Mouse (Mus musculus) induced T-regulatory cell, adult 2 months (primary cell): ENCODE measurements around the gene Fbxo45.
"Not testable (repeated sequence)": the region's sequence is repeated elsewhere in the genome, so short reads cannot be mapped to it uniquely, and the experiment has no call there.

ENCODE experiments used
- DNase-seq: peaks from one replicate; pipeline ENCODE4 v3.0.0-alpha.2; 2012; ENCODE audit warnings: low read depth

The Fbxo45 gene

GRCm38 (mm10) chr16:32246952-32247370, at the start of gene Fbxo45, which contains the start of gene Wdr53:
Gene Fbxo45 (minus strand): TSS chr16:32247158.
Gene Wdr53 (plus strand): TSS chr16:32247227.
- DNase-seq = peak; percentile 96

- no peak for DNase-seq
Observed at GRCm38 (mm10) chr16:32291821-32292220, 44.9 kb upstream of the Fbxo45 start.

DNA sequence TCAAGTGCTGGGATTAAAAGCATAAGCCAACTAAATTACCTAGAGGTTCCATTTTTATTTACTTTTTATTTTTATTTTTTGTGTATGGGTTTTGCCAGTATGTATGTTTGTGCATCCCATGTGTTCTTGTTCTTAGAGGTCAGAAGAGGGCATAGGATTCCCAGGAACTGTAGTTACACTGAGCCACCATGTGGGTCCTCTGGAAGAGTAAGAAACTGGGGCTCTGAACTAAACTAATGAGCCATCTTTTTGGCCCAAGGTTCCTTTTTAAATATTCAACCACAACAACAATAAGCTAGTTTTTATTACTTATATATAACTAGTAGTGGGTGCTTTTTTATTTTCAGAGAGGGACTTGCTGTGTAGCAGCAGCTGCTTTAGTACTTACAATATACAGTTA, 35.6 kb upstream of the Fbxo45 start:
- no peak for DNase-seq

- no peak for DNase-seq
Observed at GRCm38 (mm10) chr16:32280211-32280610, 33.3 kb upstream of the Fbxo45 start.

GRCm38 (mm10) chr16:32278396-32278795, 31.4 kb upstream of the Fbxo45 start:
- no peak for DNase-seq

DNA sequence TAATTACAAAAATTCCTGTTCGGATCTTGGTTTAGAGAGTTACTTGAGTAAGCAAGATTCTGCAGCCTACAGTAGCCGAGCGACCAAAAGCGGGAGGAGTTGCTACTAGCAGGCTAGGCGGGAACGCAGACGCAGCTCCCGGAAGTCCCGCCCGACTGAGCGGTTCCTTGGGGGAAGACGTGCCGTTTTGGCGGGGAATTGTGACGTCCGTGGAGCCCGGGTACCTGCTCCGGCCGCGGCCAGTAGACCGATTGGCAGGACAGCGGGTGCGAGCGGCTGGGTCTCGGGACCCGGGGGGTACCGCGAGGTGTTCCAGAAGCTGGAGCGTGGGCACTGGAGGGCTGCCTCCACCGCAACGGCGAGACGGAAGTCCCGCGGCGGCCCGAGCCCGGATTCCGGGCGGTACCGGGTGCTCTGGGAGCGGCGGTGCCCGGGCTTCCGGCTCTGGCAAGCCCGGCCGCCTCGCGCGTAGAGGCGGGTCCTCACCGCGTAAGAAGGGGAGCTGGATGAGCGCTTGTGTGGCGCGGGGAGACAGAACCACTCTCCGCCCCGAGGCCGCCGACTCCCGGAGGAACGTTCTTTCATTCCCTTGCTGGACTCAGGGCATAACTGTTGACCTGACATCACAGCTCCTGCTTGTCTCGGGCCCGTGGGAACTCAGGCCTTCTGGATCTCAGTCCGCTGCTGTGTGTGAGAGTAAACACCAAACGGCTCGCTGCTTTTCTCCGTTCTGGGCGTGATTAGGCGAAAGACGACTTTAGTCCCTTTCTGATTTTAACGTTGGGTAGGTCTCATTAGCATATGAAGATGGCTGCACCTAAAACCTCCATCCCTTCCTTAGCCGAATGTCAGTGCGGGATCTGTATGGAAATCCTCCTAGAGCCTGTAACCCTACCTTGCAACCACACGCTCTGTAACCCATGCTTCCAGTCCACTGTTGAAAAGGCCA, 30.6 kb upstream of the Fbxo45 start, which contains the start of gene Rnf168:
TSS of gene Rnf168 (plus strand) at position 152 of the 949 bp plus-strand sequence.
- peak; percentile 92 for DNase-seq

DNA sequence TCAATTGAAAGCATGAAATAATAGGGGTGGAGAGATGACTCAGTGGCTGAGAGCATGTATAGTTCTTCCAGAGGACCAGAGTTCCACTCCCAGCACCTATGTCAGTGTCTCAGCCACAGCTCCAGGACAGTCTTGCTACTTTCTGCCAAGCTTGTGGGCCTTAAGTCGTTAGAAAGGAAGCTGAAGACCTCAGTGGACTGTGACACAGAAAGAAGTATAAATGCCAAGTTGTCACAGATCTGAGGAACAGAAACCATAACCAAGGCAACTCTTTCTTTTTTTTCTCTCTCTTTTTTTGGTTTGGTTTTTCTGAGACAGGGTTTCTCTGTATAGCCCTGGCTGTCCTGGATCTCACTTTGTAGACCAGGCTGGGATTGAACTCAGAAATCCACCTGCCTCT, 28.9 kb upstream of the Fbxo45 start:
- no peak for DNase-seq

DNA sequence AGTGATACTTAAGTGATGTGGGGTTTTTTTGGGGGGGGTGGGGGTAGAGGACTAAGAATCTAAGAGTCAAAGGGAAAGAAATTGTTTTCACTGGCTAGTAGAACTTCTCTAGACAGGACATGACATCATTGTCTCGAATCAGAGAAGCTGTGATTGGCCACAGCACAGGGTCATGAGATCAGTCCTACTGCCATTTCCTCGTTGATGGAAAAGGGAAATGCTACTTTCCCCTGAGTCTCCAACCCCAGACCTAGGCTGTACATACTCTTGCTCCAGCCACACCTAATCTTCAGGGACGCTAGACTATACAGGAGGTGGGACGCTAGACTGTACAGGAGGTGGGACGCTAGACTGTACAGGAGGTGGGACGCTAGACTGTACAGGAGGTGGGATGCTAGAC, 28.1 kb upstream of the Fbxo45 start:
- DNase-seq = no peak

- DNase-seq = peak; percentile 60
Observed at GRCm38 (mm10) chr16:32273338-32273737, 26.4 kb upstream of the Fbxo45 start.

DNA sequence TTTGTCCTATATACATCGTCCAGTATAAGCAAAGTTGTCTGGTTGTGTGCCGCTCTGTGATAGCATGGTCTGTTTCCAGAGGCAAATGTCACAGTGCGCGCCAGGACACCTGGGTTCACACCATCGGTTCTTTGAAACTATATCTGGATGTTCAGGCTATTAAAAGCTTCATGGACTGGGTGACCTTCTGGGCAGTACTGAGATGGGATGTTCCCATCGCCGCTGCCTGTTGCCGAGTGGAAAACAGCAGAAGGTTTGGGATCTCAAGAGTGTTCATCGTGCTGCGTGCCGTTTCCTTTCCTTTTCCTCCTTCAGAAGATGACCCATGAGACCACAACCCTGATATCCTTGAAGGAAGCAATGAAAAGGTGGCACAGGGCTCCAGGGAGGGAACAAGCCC, 24.3 kb upstream of the Fbxo45 start, which contains the start of gene Smco1:
TSS of gene Smco1 (plus strand) at position 178 of the 400 bp plus-strand sequence.
- no peak for DNase-seq

DNA sequence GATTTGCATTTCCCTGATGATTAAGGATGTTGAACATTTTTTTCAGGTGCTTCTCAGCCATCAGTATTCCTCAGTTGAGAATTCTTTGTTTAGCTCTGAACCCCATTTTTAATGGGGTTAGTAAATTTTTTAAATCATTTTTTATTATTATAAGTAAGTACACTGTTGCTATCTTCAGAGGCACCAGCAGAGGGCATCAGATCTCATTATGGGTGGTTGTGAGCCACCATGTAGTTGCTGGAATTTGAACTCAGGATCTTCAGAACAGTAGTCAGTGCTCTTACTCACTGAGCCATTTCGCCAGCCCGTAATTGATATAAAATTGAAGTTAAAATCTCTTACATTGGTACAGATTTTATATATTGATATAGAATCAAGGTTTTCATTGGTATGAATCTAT, 17.3 kb upstream of the Fbxo45 start:
- peak; percentile 73 for DNase-seq

DNA sequence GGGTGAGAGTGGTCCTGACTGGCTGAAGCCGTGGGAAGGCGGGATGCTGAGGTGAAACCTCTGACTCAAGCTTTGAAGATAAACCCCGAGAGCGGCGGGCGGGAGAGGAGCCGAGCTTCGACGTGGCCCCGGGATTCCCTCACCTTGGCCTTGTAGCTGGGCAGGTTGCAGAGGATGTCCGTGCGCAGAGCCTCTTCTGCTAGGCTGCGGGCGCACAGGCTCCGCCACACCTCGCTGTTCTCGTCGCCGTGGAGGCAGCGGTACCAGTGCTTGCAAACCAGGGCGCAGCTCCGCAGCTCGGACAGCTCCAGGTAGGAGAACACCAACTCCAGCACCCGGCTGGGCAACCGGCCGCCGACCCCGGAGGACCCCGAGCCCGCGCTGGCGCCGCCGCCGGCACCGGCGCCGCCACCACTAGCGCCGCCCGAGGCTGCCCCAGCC, 587 bp downstream of the Fbxo45 start:
- DNase-seq = peak; percentile 70

- no peak for DNase-seq
Observed at GRCm38 (mm10) chr16:32243901-32244300, 3.1 kb downstream of the Fbxo45 start.

- DNase-seq = peak; percentile 13
Observed at GRCm38 (mm10) chr16:32239428-32240312, 7.3 kb downstream of the Fbxo45 start.

DNA sequence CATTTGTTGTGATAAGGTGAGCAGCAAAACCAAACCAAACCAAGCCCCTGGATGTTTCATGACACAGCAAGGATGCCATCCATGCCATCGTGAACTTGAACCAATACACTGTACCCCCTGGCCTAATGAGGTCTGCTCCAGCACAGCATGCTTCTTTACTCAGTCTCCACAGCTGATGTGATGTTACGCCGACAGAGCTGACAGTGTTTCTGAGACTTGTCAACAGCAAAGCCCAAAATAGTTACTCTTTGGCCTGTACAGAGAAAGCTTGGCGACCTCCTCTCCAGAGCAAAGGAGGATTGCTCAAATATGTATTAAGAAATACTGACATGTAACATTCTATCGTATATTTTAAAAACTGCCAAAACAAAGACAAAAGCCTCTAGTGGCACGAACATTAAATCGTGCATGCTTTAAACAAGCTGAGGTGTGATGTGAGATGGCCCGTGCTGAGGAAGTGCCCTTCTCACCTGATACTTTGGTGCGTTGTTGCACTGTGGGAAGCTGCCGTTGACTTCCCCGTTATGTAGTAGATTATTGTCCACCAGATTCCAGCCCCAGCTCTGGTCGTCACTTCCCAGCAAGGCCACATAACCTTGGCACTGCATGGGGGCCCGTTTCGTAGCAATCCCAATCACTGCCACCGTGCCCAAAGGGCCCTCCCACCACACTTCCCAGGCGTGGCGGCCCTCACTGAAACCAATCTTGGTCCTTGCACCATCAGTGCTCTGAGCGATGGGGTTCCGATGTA, 8.9 kb downstream of the Fbxo45 start:
- DNase-seq = no peak

DNA sequence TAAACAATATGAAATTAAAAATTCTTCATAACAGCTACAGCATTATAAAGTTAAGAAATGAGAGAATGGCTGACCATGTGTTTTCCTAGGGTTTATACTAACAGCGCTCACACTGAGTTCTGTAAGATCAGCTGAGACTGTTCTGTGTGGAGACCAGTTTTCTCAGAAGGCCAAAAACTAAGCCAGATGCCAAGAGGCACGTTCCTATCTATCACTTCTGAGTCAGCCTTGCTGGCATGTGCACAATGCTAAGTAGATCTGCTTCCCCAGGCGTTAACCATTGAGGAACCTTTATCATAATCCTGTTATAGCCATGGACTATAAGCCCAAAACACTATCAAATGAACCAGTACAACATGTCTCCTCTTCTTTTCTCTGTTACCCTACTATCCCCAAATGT, 14.9 kb downstream of the Fbxo45 start:
- not testable (repeated sequence) for DNase-seq

GRCm38 (mm10) chr16:32222399-32222798, 24.6 kb downstream of the Fbxo45 start:
- DNase-seq = no peak

GRCm38 (mm10) chr16:32221803-32222202, 25.2 kb downstream of the Fbxo45 start:
- DNase-seq = no peak

DNA sequence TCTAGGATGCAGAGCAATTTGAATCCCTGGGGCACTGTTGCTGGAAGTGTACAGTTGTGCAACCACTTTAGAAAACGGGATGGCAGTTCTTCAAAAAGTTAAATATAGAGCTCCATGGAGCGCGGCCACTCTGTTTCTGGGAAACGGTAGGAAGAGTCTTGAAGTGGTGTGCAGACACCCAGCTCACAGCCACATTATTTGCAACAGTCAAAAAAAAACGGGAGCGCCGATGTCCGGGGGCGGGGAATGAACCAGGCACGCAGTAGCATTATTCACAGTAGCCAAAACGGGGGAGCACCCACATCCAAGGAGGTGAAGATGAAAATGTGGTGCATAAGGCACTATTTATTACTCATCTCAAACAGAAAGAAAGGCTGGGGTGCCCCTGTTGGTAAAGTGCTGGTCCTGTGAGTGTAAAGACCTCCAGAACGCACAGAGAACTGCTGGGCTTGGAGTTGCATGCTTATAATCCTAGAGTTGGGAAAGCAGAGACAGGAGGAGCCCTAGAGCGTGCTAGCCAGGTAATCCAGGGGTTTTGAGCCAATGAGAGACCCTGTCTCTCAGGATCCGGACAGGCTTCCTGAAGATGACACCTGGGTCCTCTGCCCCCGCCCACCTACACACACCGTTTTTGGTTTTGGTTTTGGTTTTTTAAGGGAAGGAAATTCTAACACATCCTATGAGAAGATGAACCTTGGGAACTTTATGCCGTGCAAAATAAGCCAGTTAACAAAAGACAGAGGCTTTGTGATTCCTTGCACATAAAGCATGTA, 32.0 kb downstream of the Fbxo45 start:
- DNase-seq = peak; percentile 55

DNA sequence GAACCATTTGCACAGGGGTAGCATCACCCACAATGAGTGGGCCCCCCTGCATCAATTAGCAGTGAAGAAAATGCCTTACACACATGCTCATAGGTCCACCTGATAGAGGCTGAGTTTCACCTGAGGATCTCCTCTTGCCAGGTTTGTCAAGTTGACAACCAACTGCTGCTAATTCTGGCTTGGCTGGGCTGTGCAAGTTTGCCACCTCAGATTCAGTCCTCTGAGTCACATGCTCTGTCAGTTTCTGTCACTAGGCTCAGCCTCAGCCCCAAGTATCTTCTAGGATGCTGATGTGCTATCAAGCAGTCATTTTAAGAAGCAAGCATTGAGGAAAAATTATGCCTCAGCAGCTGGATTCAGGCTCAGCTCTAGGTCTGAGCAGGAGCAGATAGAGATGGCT, 32.8 kb downstream of the Fbxo45 start:
- no peak for DNase-seq

GRCm38 (mm10) chr16:32204902-32205301, 42.1 kb downstream of the Fbxo45 start:
- no peak for DNase-seq
